Mouse (Mus musculus) kidney, embryonic 16.5 days (tissue): ENCODE data around the gene Olfr706. TPM values are rescaled to one million over a fixed set of nuclear protein-coding genes. Genes with fewer than 3 reads are reported as not detected.
"Not testable (repeated sequence)": the region's sequence is repeated elsewhere in the genome, so short reads cannot be mapped to it uniquely, and the experiment has no call there.

Experiments used
- ATAC-seq: fragments of 200-750 bp; cut with Nextera tagmentation; 2 replicates; pipeline ENCODE4 v1.8.0; 2017; ENCODE audit warnings: moderate TSS enrichment; ENCODE audit not compliant: low FRiP score, low TSS enrichment
- H3K27ac ChIP-seq: fragments of 300-500 bp; sonication (generic); 2 replicates; pipeline ENCODE4 v1.5.1; 2014; ENCODE audit warnings: low read length
- H3K27me3 ChIP-seq: fragments of 300-500 bp; sonication (generic); 2 replicates; pipeline ENCODE4 v1.6.1; 2014; ENCODE audit warnings: low read length, control low read depth, mixed read lengths; ENCODE audit not compliant: insufficient read depth
- H3K36me3 ChIP-seq: fragments of 300-500 bp; sonication (generic); 2 replicates; pipeline ENCODE4 v1.6.1; 2014; ENCODE audit warnings: low read length, control low read depth, mixed read lengths; ENCODE audit not compliant: insufficient read depth
- H3K4me1 ChIP-seq: fragments of 300-500 bp; sonication (generic); 2 replicates; pipeline ENCODE4 v1.6.1; 2014; ENCODE audit warnings: low read length, control low read depth, mixed read lengths; ENCODE audit not compliant: insufficient read depth
- H3K4me2 ChIP-seq: fragments of 300-500 bp; sonication (generic); replicated peaks from 2 replicates; pipeline ENCODE4 v1.6.1; 2014; ENCODE audit warnings: low read depth, low read length
- H3K4me3 ChIP-seq: fragments of 300-500 bp; sonication (generic); 2 replicates; pipeline ENCODE4 v1.5.1; 2014; ENCODE audit warnings: mild to moderate bottlenecking, low read length
- H3K9ac ChIP-seq: fragments of 300-500 bp; sonication (generic); replicated peaks from 2 replicates; pipeline ENCODE4 v1.6.1; 2014; ENCODE audit warnings: low read length
- H3K9me3 ChIP-seq: fragments of 300-500 bp; sonication (generic); 2 replicates; pipeline ENCODE4 v1.6.1; 2016; ENCODE audit warnings: low read length, control low read depth
- WGBS: fragments of 180-500 bp; shearing (Covaris S2); extraction: QIAGEN DNeasy Blood & Tissue Kit; methylation state at CpG from one replicate; pipeline ENCODE4 v1.1.7; 2014; 5-methylcytosine and 5-hydroxymethylcytosine counted together
- polyA plus RNA-seq: library from polyadenylated mRNA; unstranded; fragments of >200 nt; fragmentation: Nextera tagmentation; extraction: Ambion mirVana; gene quantifications from 2 replicates; pipeline ENCODE4 v1.2.1, GENCODE M21; 2015

Olfr706 gene
- not detected in 2 replicates for polyA plus RNA-seq

- 74% methylated on average over 2 of the region's 2 CpGs for WGBS
- Histone ChIP-seq H3K4me3 (no peak within 1 kb of the TSS), H3K9me3 (no peaks in the 10 kb centered on the region), H3K4me1 (no peaks in the 10 kb centered on the region), H3K27me3 (no peaks in the 10 kb centered on the region), H3K27ac (no peak within 1 kb of the TSS), H3K9ac (no peak within 1 kb of the TSS), H3K4me2 (no peak within 1 kb of the TSS), H3K36me3 (no peaks in the 10 kb centered on the region)
- no peak for ATAC-seq
Measured at GRCm38 (mm10) chr7:106888062-106888461, at the start of gene Olfr706. Gene Olfr706, minus strand, starts transcription at chr7:106888162.

GRCm38 (mm10) chr7:106932119-106932518 lies 44.2 kb upstream of the Olfr706 start, which contains the start of gene Olfr709-ps1:
Gene Olfr709-ps1, minus strand, starts transcription at chr7:106932219.
- Histone ChIP-seq H3K4me2 (no peak within 1 kb of the TSS), H3K36me3 (no peaks in the 10 kb centered on the region), H3K27me3 (no peaks in the 10 kb centered on the region), H3K27ac (no peak within 1 kb of the TSS), H3K9ac (no peak within 1 kb of the TSS), H3K4me1 (no peaks in the 10 kb centered on the region), H3K9me3 (no peaks in the 10 kb centered on the region), H3K4me3 (no peak within 1 kb of the TSS)
- no peak for ATAC-seq

- H3K4me3 ChIP-seq, H3K27ac ChIP-seq, H3K4me1 ChIP-seq, H3K36me3 ChIP-seq, H3K4me2 ChIP-seq, H3K27me3 ChIP-seq, ATAC-seq, H3K9me3 ChIP-seq, H3K9ac ChIP-seq: not testable (repeated sequence)
- 74% methylated on average over 2 of the region's 7 CpGs for WGBS
Measured at GRCm38 (mm10) chr7:106920961-106921360, 33.0 kb upstream of the Olfr706 start.

DNA sequence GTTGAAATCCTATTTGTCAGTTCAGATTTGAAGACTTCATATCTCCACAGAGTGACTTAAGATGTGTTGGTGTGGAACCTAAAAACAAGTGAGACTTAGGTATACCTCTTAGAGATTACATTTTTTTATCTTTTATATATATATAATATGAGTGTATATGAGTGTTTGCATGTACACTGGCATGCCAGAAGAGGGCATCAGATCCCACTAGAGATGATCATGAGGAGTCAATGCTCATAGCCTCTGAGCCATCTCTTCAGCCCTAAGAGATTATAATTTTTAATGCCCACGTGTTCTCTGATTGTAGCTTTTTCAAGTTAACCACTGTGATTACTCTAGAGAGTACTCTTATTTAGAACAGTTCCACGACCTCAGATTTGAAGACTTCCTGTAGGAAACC lies 19.7 kb upstream of the Olfr706 start, which contains the start of gene Olfr1532-ps1:
Olfr1532-ps1 (plus strand) TSS at position 326 of the 400 bp plus-strand sequence.
- H3K9ac ChIP-seq = no peak within 1 kb of the TSS
- H3K4me1 ChIP-seq = no peaks in the 10 kb centered on the region
- no peaks in the 10 kb centered on the region for H3K27me3 ChIP-seq
- no peak within 1 kb of the TSS for H3K27ac ChIP-seq
- 73% methylated on average over 2 of the region's 2 CpGs for WGBS
- no peak within 1 kb of the TSS for H3K4me3 ChIP-seq
- H3K4me2 ChIP-seq = no peak within 1 kb of the TSS
- H3K36me3 ChIP-seq = no peaks in the 10 kb centered on the region
- ATAC-seq = no peak
- H3K9me3 ChIP-seq = no peaks in the 10 kb centered on the region

DNA sequence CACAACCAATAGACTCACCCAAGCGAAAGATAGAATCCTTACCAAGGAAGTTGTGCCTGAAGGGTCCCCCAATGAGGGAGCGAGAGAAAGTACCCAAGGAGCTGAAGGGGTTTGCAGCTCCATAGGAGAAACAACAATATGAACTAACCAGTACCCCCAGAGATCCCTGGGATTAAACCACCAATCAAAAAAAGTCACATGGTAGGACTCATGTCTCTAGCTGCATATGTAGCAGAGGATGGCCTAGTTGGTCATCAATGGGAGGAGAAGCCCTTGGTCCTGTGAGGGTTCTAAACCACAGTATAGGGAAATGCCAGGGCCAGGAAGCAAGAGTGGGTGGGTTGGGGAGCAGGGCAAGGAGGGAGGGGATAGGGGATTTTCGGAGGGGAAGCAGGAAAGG lies 13.2 kb upstream of the Olfr706 start, which contains the start of gene Olfr707:
Olfr707 (minus strand) TSS at position 101 of the 400 bp plus-strand sequence.
- H3K27me3 ChIP-seq, H3K4me2 ChIP-seq, H3K4me1 ChIP-seq, ATAC-seq, H3K9me3 ChIP-seq, H3K36me3 ChIP-seq, H3K27ac ChIP-seq, H3K9ac ChIP-seq, H3K4me3 ChIP-seq: not testable (repeated sequence)
- WGBS = 76% methylated on average over 3 of the region's 3 CpGs

DNA sequence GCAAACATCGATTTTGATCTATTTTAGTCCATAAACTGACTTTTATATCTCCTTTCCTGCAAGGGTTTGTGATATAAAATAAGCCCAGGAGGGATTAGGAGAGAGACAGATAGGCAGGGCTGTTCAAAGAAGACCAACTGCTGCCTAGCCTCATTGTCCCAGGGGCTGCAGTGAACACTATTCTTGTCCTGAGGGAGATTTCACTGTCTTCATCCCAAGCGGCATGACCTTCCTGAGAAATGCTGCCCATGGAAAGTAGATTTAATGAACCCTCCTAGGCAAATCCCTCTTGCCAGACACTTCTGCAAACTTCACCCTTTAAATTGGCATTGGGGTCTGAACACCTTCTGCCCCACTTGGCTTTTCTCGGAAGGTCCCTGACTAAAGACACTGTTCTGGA lies 11.2 kb downstream of the Olfr706 start, which contains the start of gene Olfr705:
Olfr705 (minus strand) TSS at position 101 of the 400 bp plus-strand sequence.
- Histone ChIP-seq H3K4me2 (no peak within 1 kb of the TSS), H3K9ac (no peak within 1 kb of the TSS), H3K36me3 (no peaks in the 10 kb centered on the region), H3K27ac (no peak within 1 kb of the TSS), H3K4me3 (no peak within 1 kb of the TSS), H3K9me3 (no peaks in the 10 kb centered on the region), H3K27me3 (no peaks in the 10 kb centered on the region), H3K4me1 (no peaks in the 10 kb centered on the region)
- 83% methylated on average over 3 of the region's 3 CpGs for WGBS
- no peak for ATAC-seq

DNA sequence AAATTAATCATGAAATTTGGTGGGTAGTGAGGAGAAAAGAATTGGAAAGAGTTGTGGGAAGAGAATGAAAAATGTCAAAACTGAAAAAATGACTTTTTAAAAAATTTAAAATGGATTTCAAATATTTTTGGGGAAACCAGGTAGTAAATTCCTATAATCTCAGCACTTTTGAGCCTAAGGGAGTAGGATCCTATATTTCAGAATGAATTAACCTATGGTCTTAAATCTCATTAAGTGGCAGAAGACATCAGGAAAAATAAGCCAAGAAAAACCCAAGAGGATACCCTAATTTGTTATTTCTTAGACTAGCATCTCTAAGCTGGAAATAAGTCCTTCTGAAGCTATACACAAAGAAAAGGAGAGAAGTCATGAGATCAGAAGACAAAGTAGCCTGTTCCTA lies 25.1 kb downstream of the Olfr706 start, which contains the start of gene Olfr704:
Olfr704 (plus strand) TSS at position 301 of the 400 bp plus-strand sequence.
- Histone ChIP-seq H3K36me3 (no peaks in the 10 kb centered on the region), H3K4me2 (no peak within 1 kb of the TSS), H3K9ac (no peak within 1 kb of the TSS), H3K4me3 (no peak within 1 kb of the TSS), H3K27ac (no peak within 1 kb of the TSS), H3K27me3 (no peaks in the 10 kb centered on the region), H3K4me1 (no peaks in the 10 kb centered on the region), H3K9me3 (no peaks in the 10 kb centered on the region)
- no peak for ATAC-seq

DNA sequence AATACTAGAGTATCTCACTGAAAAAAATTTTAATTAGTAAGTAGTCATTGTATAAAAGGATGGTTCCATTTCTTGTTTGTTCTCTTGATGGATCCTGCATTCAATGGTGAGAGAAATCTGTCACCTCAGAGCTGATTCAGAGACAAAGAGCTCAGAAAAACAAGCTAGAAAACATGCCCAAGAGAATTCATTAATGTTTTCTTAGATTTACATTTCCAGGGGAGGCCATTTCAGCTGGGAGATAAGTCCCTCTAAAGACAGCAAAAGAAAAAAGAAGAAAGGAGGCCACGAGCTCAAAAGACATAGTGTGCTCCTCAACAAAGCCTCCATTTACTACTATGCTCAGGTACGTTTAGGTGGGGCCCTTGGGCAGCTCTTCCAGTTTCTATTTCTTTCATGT lies 44.9 kb downstream of the Olfr706 start, which contains the start of gene Olfr703:
Olfr703 (plus strand) TSS at position 301 of the 400 bp plus-strand sequence.
- 69% methylated on average over 2 of the region's 2 CpGs for WGBS
- no peak for ATAC-seq
- Histone ChIP-seq H3K4me2 (no peak within 1 kb of the TSS), H3K9ac (no peak within 1 kb of the TSS), H3K4me3 (no peak within 1 kb of the TSS), H3K9me3 (no peaks in the 10 kb centered on the region; the same call in 1 of the 2 replicates), H3K36me3 (no peaks in the 10 kb centered on the region), H3K27me3 (no peaks in the 10 kb centered on the region), H3K27ac (no peak within 1 kb of the TSS), H3K4me1 (no peaks in the 10 kb centered on the region)

GRCm38 (mm10) chr7:106833793-106834192 lies 54.2 kb downstream of the Olfr706 start, which contains the start of gene Olfr702:
Gene Olfr702, minus strand, starts transcription at chr7:106833893.
- H3K27ac ChIP-seq = no peak within 1 kb of the TSS
- no peaks in the 10 kb centered on the region for H3K9me3 ChIP-seq
- H3K4me1 ChIP-seq = no peaks in the 10 kb centered on the region
- no peak within 1 kb of the TSS for H3K4me3 ChIP-seq
- H3K36me3 ChIP-seq = no peaks in the 10 kb centered on the region
- no peak for ATAC-seq
- H3K9ac ChIP-seq = no peak within 1 kb of the TSS
- no peak within 1 kb of the TSS for H3K4me2 ChIP-seq
- no peaks in the 10 kb centered on the region for H3K27me3 ChIP-seq
